Mouse (Mus musculus) liver, embryonic 14.5 days (tissue): ENCODE data around the gene Sept11.

ENCODE experiments used
- CTCF ChIP-seq: IDR thresholded peaks from 2 replicates; pipeline ENCODE4 v1.5.1; 2016; ENCODE audit warnings: antibody characterized with exemption, low read depth, control low read depth
- EP300 ChIP-seq: IDR thresholded peaks from 2 replicates; pipeline ENCODE4 v1.6.1; 2016; ENCODE audit warnings: antibody characterized with exemption, low read depth

DNA sequence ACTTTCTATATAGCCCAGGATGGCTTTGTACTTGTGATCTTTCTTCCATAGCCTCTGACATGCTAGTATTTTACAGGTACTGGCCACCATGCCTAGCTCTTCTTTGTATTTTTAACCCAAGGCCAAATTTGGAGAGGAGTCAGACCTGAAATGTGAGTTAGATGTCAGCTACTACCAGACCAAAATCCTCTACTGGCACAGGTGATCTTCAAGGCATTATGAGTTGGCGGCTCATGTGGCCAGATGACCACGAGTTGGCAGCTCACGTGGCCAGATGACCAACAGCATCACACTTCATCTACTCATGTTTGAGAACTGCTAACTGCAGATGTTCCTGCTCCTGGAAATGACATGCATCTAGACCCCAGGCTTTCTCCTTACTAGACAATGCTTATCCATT lies 125.1 kb downstream of the Sept11 start:
- TF ChIP-seq CTCF (no peak), EP300 (no peak)
